Mouse (Mus musculus) neural tube, embryonic 13.5 days (tissue): ENCODE data around the gene Tcf7l1. TPM values are rescaled to one million over a fixed set of nuclear protein-coding genes. Genes with fewer than 3 reads are reported as not detected.

Experiments
- ATAC-seq: fragments of 200-750 bp; cut with Nextera tagmentation; 2 replicates; pipeline ENCODE4 v1.8.0; 2017; ENCODE audit warnings: low read depth, mild to moderate bottlenecking, moderate TSS enrichment, moderate library complexity
- H3K27ac ChIP-seq: fragments of 300-500 bp; sonication (generic); replicated peaks from 2 replicates; pipeline ENCODE4 v1.5.1; 2015; ENCODE audit warnings: moderate library complexity, mild to moderate bottlenecking, inconsistent platforms
- H3K27me3 ChIP-seq: fragments of 300-500 bp; sonication (generic); 2 replicates; pipeline ENCODE4 v1.6.1; 2015; ENCODE audit warnings: mild to moderate bottlenecking, inconsistent platforms
- H3K36me3 ChIP-seq: fragments of 300-500 bp; sonication (generic); 2 replicates; pipeline ENCODE4 v1.6.1; 2015; ENCODE audit warnings: mild to moderate bottlenecking, inconsistent platforms
- H3K4me1 ChIP-seq: fragments of 300-500 bp; sonication (generic); replicated peaks from 2 replicates; pipeline ENCODE4 v1.6.1; 2015; ENCODE audit warnings: inconsistent platforms
- H3K4me2 ChIP-seq: fragments of 300-500 bp; sonication (generic); 2 replicates; pipeline ENCODE4 v1.6.1; 2015; ENCODE audit warnings: inconsistent platforms, mild to moderate bottlenecking, moderate library complexity
- H3K4me3 ChIP-seq: fragments of 300-500 bp; sonication (generic); 2 replicates; pipeline ENCODE4 v1.5.1; 2015; ENCODE audit warnings: mild to moderate bottlenecking, inconsistent platforms
- H3K9ac ChIP-seq: fragments of 300-500 bp; sonication (generic); 2 replicates; pipeline ENCODE4 v1.6.1; 2015; ENCODE audit warnings: moderate library complexity, mild to moderate bottlenecking, inconsistent platforms
- H3K9me3 ChIP-seq: fragments of 300-500 bp; sonication (generic); 2 replicates; pipeline ENCODE4 v1.6.1; 2016; ENCODE audit warnings: inconsistent platforms
- WGBS: fragments of 180-500 bp; shearing (Covaris S2); methylation state at CpG from one replicate; pipeline ENCODE4 v1.1.7; 2015; 5-methylcytosine and 5-hydroxymethylcytosine counted together
- polyA plus RNA-seq: library from polyadenylated mRNA; unstranded; fragments of >200 nt; fragmentation: Nextera tagmentation; extraction: Ambion mirVana; gene quantifications from 2 replicates; pipeline ENCODE4 v1.2.1, GENCODE M21; 2015

Tcf7l1 gene
- polyA plus RNA-seq, 1 experiment from 2014 or later, result 11.8 TPM

DNA sequence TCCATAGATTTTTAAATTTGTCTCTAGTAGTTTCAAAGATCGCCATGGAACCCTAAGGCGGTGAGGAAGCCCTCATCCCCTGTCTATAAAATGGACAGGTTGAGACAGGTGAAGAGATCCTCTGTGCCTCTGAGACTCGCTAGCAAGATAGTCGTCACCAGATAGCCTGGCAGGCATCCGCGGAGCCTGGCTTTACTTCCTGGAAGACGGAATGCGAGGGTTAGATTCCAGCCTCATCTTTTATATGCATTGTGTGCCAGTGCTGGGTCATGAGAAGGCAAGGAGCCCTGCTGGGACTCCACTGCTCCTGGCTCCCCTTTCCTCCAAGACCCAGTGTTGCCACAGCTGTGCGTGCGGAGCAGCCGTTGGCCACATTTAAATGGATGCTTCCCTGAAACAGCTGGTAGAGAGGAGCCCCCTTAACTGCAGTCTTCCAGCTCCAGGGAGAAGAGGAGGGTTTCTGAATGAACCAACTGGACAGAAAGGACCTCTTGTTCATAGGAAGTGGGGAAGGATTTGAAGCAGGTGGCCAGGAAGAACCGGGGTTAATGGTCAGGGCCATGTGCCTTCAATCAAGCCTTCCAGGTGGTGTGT is 141.0 kb downstream of the Tcf7l1 start:
- Histone ChIP-seq H3K27me3 (no peaks in the 10 kb centered on the region), H3K4me3 (no peak overlapping the region), H3K9ac (0 out of 2 replicates have a peak overlapping the region, but pooled peaks have one; percentile 8), H3K9me3 (no peaks in the 10 kb centered on the region), H3K4me1 (peaks cover 6% of the 10 kb centered on the region), H3K27ac (no peak overlapping the region), H3K36me3 (no peaks in the 10 kb centered on the region), H3K4me2 (no peak overlapping the region)
- ATAC-seq, result no peak
- 70% methylated on average over 12 of the region's 12 CpGs for WGBS

GRCm38 (mm10) chr6:72647383-72647820 is 141.7 kb downstream of the Tcf7l1 start:
- no peaks in the 10 kb centered on the region for H3K9me3 ChIP-seq
- H3K4me2 ChIP-seq, result no peak overlapping the region
- peaks cover 6% of the 10 kb centered on the region for H3K4me1 ChIP-seq
- no peak overlapping the region for H3K27ac ChIP-seq
- H3K4me3 ChIP-seq, result no peak overlapping the region
- H3K36me3 ChIP-seq, result no peaks in the 10 kb centered on the region
- H3K27me3 ChIP-seq, result no peaks in the 10 kb centered on the region
- H3K9ac ChIP-seq, result no peak overlapping the region
- 63% methylated on average over 10 of the region's 10 CpGs for WGBS
- peak; percentile 65; the same call in 1 of the 2 replicates for ATAC-seq

- no peak overlapping the region for H3K4me2 ChIP-seq
- no peaks in the 10 kb centered on the region for H3K27me3 ChIP-seq
- no peak overlapping the region for H3K4me3 ChIP-seq
- no peaks in the 10 kb centered on the region for H3K36me3 ChIP-seq
- H3K9me3 ChIP-seq, result no peaks in the 10 kb centered on the region
- H3K4me1 ChIP-seq, result peaks cover under 1% of the 10 kb centered on the region; the same call in 1 of the 2 replicates
- ATAC-seq, result no peak
- no peak overlapping the region for H3K27ac ChIP-seq
- no peak overlapping the region for H3K9ac ChIP-seq
- 58% methylated on average over 7 of the region's 7 CpGs for WGBS
Measured at GRCm38 (mm10) chr6:72645364-72645763, 143.7 kb downstream of the Tcf7l1 start.

DNA sequence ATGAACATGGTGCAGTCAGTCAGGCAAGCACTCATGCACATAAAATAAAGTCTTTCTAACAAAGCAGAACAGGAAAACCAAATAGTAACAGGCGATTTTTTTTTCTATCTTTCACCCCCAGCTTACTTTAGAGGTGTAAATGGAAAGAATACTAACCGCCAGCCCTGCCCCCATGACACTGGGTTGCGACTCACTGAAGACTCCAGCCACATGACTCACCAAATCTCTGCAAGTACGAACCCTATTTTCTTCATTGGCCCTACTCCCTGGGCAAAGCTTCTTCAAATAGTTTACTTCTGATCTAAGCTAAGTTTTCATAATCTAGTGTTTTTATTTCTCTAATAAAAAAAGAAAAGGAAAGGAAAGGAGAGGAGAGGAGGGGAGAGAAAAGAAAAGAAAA is 144.5 kb downstream of the Tcf7l1 start:
- ATAC-seq, result no peak
- H3K9ac ChIP-seq, result no peak overlapping the region
- no peaks in the 10 kb centered on the region for H3K36me3 ChIP-seq
- no peak overlapping the region for H3K4me2 ChIP-seq
- no peaks in the 10 kb centered on the region for H3K27me3 ChIP-seq
- H3K9me3 ChIP-seq, result no peaks in the 10 kb centered on the region
- 79% methylated on average over 4 of the region's 4 CpGs for WGBS
- H3K4me1 ChIP-seq, result no peaks in the 10 kb centered on the region; the same call in 1 of the 2 replicates
- no peak overlapping the region for H3K4me3 ChIP-seq
- no peak overlapping the region for H3K27ac ChIP-seq

DNA sequence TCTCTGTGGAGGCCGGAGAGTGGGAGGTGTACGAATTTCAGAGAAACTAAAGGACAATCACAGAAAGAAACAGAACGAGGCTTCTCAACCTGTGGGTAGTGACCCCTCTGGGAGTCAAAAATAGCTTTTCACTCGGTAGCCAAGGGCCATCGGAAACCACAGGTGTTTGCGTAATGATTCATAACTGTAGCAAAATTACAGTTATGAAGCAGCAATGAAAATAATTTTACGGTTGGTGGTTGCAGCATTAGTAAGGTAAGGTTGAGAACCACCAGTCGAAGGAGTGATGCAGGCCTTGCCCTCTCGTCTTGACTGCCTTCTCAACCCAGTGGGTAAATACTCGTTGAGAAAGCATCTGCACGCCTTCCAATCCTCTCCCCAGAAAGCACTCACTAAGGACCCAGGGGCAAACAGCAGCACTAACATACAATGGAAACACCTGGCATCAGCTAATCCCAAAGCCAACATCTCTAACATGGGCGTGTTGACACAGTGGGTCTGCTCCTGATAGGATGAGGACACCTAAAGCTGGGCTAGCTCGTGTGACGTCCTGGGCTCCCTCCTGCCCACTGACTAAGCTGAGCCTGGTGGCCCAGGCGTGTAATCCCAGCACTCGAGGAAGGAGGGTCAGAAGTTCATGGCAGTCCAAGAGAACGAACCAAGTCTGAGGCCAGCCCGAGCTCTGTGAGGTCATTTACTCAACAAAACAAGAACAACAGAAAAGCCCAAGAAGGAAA is 147.7 kb downstream of the Tcf7l1 start:
- Histone ChIP-seq H3K9me3 (no peaks in the 10 kb centered on the region), H3K4me2 (no peak overlapping the region), H3K27ac (no peak overlapping the region), H3K4me3 (no peak overlapping the region), H3K9ac (no peak overlapping the region), H3K4me1 (no peaks in the 10 kb centered on the region), H3K27me3 (no peaks in the 10 kb centered on the region), H3K36me3 (no peaks in the 10 kb centered on the region)
- 80% methylated on average over 18 of the region's 18 CpGs for WGBS
- ATAC-seq, result no peak

- Histone ChIP-seq H3K4me1 (0 out of 2 replicates have a peak, but pooled peaks cover 3% of the 10 kb centered on the region), H3K27ac (no peak overlapping the region), H3K9me3 (no peaks in the 10 kb centered on the region), H3K4me2 (no peak overlapping the region), H3K9ac (no peak overlapping the region), H3K36me3 (no peaks in the 10 kb centered on the region), H3K4me3 (no peak overlapping the region), H3K27me3 (no peaks in the 10 kb centered on the region)
- no peak for ATAC-seq
- 86% methylated on average over 3 of the region's 3 CpGs for WGBS
Measured at GRCm38 (mm10) chr6:72636940-72637339, 152.1 kb downstream of the Tcf7l1 start.

DNA sequence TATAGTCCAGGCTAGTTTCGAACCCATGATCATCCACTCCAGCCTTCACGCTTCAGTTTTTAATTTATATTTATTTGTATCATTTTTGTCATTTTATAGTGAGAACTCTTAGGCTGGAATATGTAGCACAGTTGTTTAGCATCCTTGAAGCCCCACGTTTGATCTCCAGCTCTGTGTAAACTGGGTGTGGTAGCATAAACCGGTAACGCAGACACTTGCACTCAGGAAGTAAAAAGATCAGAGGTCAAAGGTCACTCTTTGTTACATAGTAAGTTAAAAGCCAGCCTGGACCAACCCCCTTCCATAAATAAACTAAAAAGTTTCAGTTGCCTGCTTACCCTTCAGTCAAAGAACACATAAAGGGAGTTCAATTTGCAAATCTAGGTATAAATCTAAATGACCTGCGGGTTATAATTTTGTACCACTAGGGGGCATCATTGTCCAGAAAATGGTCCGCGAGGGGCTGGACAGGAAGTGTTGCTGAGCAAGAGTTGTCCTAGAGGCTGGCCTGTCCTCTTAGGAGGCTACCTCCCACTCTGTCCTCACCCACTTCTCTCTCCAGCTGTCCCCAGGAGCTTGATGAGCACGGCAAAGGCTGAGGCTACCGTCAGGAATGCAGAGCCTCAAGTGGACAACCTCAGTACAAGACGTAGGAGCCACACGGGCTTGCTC is 153.2 kb downstream of the Tcf7l1 start:
- H3K9ac ChIP-seq, result no peak overlapping the region
- WGBS, result 47% methylated on average over 12 of the region's 12 CpGs
- peak; percentile 66 for ATAC-seq
- H3K4me2 ChIP-seq, result no peak overlapping the region
- H3K36me3 ChIP-seq, result no peaks in the 10 kb centered on the region
- no peaks in the 10 kb centered on the region for H3K9me3 ChIP-seq
- H3K27me3 ChIP-seq, result no peaks in the 10 kb centered on the region
- H3K4me1 ChIP-seq, result 0 out of 2 replicates have a peak, but pooled peaks cover 3% of the 10 kb centered on the region
- H3K27ac ChIP-seq, result no peak overlapping the region
- no peak overlapping the region for H3K4me3 ChIP-seq

DNA sequence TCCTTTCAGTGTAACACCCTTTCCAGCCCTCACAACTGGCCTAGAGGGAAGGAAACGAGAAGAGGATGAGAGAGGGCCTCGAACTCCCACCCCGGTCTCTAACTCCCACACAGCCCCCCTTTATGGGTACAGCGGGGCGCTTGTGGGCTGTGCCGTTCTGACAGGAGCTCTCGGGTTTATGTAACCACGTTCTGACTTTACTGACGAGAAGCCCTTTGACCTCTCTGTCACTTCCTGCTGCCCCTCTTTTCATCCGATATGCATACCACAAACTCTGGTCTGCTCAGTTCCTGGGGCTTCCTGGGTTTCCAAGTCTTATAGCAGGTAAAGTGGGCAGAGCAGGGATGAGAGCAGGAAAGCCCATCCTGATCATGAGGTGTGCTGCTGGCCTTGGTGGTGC is 154.7 kb downstream of the Tcf7l1 start:
- no peaks in the 10 kb centered on the region; the same call in 1 of the 2 replicates for H3K36me3 ChIP-seq
- no peak overlapping the region for H3K4me3 ChIP-seq
- 79% methylated on average over 10 of the region's 10 CpGs for WGBS
- no peak overlapping the region for H3K4me2 ChIP-seq
- no peak for ATAC-seq
- 0 out of 2 replicates have a peak, but pooled peaks cover 3% of the 10 kb centered on the region for H3K4me1 ChIP-seq
- H3K9ac ChIP-seq, result no peak overlapping the region
- H3K27ac ChIP-seq, result no peak overlapping the region
- H3K27me3 ChIP-seq, result no peaks in the 10 kb centered on the region
- no peaks in the 10 kb centered on the region for H3K9me3 ChIP-seq

DNA sequence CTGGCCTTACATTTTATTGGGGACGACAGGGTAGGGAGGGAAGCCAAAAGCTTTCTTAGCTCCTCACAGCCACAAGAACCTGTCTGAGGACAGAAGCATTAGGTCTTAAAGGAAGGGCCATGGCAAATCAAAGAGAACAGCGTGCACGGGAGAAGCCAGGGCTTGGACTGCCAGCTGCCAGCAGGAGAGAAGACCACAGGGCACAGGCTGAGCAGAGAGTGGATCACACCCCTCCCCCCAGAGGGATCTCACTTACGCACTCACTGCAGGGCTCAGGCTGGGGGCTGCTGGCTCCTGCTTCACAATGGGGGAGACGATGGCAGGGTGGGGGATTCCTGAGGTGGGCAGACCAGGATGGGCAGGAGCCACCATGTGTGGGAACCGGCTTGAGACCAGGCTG is 157.4 kb downstream of the Tcf7l1 start:
- Histone ChIP-seq H3K9me3 (no peaks in the 10 kb centered on the region), H3K27me3 (no peaks in the 10 kb centered on the region), H3K4me3 (no peak overlapping the region), H3K4me2 (no peak overlapping the region), H3K4me1 (0 out of 2 replicates have a peak, but pooled peaks cover 3% of the 10 kb centered on the region), H3K36me3 (peaks cover 6% of the 10 kb centered on the region; the same call in 1 of the 2 replicates), H3K9ac (no peak overlapping the region), H3K27ac (no peak overlapping the region)
- 59% methylated on average over 6 of the region's 6 CpGs for WGBS
- no peak for ATAC-seq

GRCm38 (mm10) chr6:72630961-72631360 is 158.1 kb downstream of the Tcf7l1 start:
- ATAC-seq, result no peak
- Histone ChIP-seq H3K36me3 (peaks cover 6% of the 10 kb centered on the region; the same call in 1 of the 2 replicates), H3K9me3 (no peaks in the 10 kb centered on the region), H3K27ac (no peak overlapping the region), H3K4me1 (no peaks in the 10 kb centered on the region), H3K27me3 (no peaks in the 10 kb centered on the region), H3K4me2 (no peak overlapping the region), H3K9ac (no peak overlapping the region), H3K4me3 (no peak overlapping the region)
- WGBS, result 85% methylated on average over 14 of the region's 14 CpGs

DNA sequence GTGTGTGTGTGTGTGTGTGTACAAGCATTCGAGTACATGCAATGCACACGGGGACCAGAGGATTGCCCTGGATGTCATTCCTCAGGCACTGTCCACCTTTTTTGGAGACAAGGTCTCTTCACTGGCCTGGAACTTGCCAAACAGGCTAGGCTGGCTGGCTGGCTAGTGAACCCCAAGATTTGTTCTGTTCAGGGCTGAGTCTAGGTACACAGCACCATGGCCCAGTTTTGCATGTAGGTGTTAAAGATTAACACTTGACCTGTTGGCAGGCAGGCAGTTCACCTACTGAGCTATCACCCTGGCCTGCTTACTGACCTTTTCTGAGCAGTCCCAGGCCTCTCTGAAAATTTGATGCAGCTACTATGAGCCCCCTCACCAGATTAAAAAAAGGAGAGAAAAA is 158.7 kb downstream of the Tcf7l1 start:
- 83% methylated on average over 2 of the region's 2 CpGs for WGBS

GRCm38 (mm10) chr6:72627276-72627675 is 161.8 kb downstream of the Tcf7l1 start:
- Histone ChIP-seq H3K4me1 (no peaks in the 10 kb centered on the region), H3K9me3 (no peaks in the 10 kb centered on the region), H3K27me3 (no peaks in the 10 kb centered on the region), H3K9ac (no peak overlapping the region), H3K36me3 (peaks cover 6% of the 10 kb centered on the region; the same call in 1 of the 2 replicates), H3K4me2 (no peak overlapping the region), H3K27ac (no peak overlapping the region), H3K4me3 (no peak overlapping the region)
- ATAC-seq, result no peak
- WGBS, result 90% methylated on average over 16 of the region's 16 CpGs

More for the DNA sequence above, 158.7 kb downstream of the Tcf7l1 start:
- peaks cover 6% of the 10 kb centered on the region; the same call in 1 of the 2 replicates for H3K36me3 ChIP-seq
- H3K4me2 ChIP-seq, result no peak overlapping the region
- H3K27ac ChIP-seq, result no peak overlapping the region
- no peaks in the 10 kb centered on the region for H3K9me3 ChIP-seq
- no peak for ATAC-seq
- H3K27me3 ChIP-seq, result no peaks in the 10 kb centered on the region
- H3K4me1 ChIP-seq, result no peaks in the 10 kb centered on the region
- H3K9ac ChIP-seq, result no peak overlapping the region
- no peak overlapping the region for H3K4me3 ChIP-seq
